Mouse (Mus musculus): ENCODE results near the gene Trim47.

Trim47 gene

GRCm38 (mm10) chr11:116127156-116127980 lies at the start of gene Trim47:
TSS of gene Trim47 (minus strand) at chr11:116127210.
- DNase-seq (ENCODE audit: low read depth) = no peak

- peak; percentile 73 for DNase-seq (ENCODE audit: low read depth)
Observed at GRCm38 (mm10) chr11:116176010-116176409, 49.0 kb upstream of the Trim47 start.

GRCm38 (mm10) chr11:116174775-116175448 lies 47.9 kb upstream of the Trim47 start:
- DNase-seq (ENCODE audit: low read depth) = peak; percentile 75

- no peak for DNase-seq (ENCODE audit: low read depth)
Observed at GRCm38 (mm10) chr11:116171959-116172358, 44.9 kb upstream of the Trim47 start.

GRCm38 (mm10) chr11:116170003-116170800 lies 43.2 kb upstream of the Trim47 start:
- DNase-seq (ENCODE audit: low read depth) = peak; percentile 58

- peak; percentile 57 for DNase-seq (ENCODE audit: low read depth)
Observed at GRCm38 (mm10) chr11:116169214-116169613, 42.2 kb upstream of the Trim47 start.

GRCm38 (mm10) chr11:116167884-116168439 lies 41.0 kb upstream of the Trim47 start, which contains the start of gene Fbf1:
TSS of gene Fbf1 (minus strand) at chr11:116168166.
- DNase-seq (ENCODE audit: low read depth) = peak; percentile 95

GRCm38 (mm10) chr11:116167232-116167631 lies 40.2 kb upstream of the Trim47 start:
- peak; percentile 64 for DNase-seq (ENCODE audit: low read depth)

- DNase-seq (ENCODE audit: low read depth) = no peak
Observed at GRCm38 (mm10) chr11:116163002-116163401, 36.0 kb upstream of the Trim47 start.

- no peak for DNase-seq (ENCODE audit: low read depth)
Observed at GRCm38 (mm10) chr11:116162146-116162545, 35.1 kb upstream of the Trim47 start.

GRCm38 (mm10) chr11:116161312-116161711 lies 34.3 kb upstream of the Trim47 start:
- no peak for DNase-seq (ENCODE audit: low read depth)

GRCm38 (mm10) chr11:116150960-116151359 lies 23.9 kb upstream of the Trim47 start:
- DNase-seq (ENCODE audit: low read depth) = no peak

- DNase-seq (ENCODE audit: low read depth) = no peak
Observed at GRCm38 (mm10) chr11:116149341-116149740, 22.3 kb upstream of the Trim47 start.

- DNase-seq (ENCODE audit: low read depth) = no peak
Observed at GRCm38 (mm10) chr11:116148761-116149221, 21.8 kb upstream of the Trim47 start.

- no peak for DNase-seq (ENCODE audit: low read depth)
Observed at GRCm38 (mm10) chr11:116146294-116146985, 19.4 kb upstream of the Trim47 start.

GRCm38 (mm10) chr11:116145481-116146293 lies 18.7 kb upstream of the Trim47 start:
- no peak for DNase-seq (ENCODE audit: low read depth)

- DNase-seq (ENCODE audit: low read depth) = no peak
Observed at GRCm38 (mm10) chr11:116143468-116143867, 16.5 kb upstream of the Trim47 start.

GRCm38 (mm10) chr11:116142211-116142991 lies 15.4 kb upstream of the Trim47 start:
- peak; percentile 80 for DNase-seq (ENCODE audit: low read depth)

GRCm38 (mm10) chr11:116138468-116139138 lies 11.6 kb upstream of the Trim47 start, which contains the start of gene Mrpl38:
TSS of gene Mrpl38 (minus strand) at chr11:116138868.
- peak; percentile 98 for DNase-seq (ENCODE audit: low read depth)

Measured in 416B (cell line).